Comparison of ENCODE assay signal across 18 mouse cellular contexts in the genomic region with DNA sequence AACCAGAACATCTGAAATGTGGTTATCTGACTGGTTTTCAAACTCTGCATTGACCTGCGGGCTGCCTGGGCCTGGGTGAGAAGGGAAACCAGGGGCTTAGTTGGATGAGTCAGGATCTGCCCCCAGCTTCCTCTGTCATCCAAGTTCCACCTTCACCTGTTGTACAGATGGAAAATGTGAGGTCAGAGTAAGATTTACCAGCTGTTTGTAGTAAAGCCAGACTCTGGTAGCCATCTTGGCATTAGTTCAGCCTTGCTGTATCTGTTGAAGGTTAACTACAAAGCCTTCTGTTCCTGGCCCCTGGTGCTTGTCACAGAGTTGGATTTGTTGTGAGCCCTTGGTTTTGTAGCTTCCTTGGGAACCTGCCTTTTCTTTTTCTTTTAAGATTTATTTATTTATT. TPM values are rescaled to one million over a fixed set of nuclear protein-coding genes. Genes with fewer than 3 reads are reported as not detected.
"Had no signal": no experiment of that assay in that cellular context is flagged by ENCODE, and none has a peak within 500 bp of the region (broad histone marks: within the 10 kb centered on the region; RNA-seq: fewer than 3 reads in every experiment).

No protein-coding gene starts in this region.

- H3K36me3 ChIP-seq: stomach, embryonic 15.5 days had no signal

- H3K9me3 ChIP-seq: lung, embryonic 15.5 days; megakaryocyte, embryonic 14.5 days; midbrain, embryonic 13.5 days; midbrain, embryonic 15.5 days; neural tube, embryonic 12.5 days; stomach, embryonic 15.5 days had no signal

- H3K9ac ChIP-seq: lung, embryonic 15.5 days; midbrain, embryonic 13.5 days; midbrain, embryonic 15.5 days; neural tube, embryonic 12.5 days; stomach, embryonic 15.5 days had no signal

- H3K4me3 ChIP-seq: lung, embryonic 15.5 days; megakaryocyte, embryonic 14.5 days; midbrain, embryonic 13.5 days; midbrain, embryonic 15.5 days; neural tube, embryonic 12.5 days; stomach, embryonic 15.5 days had no signal

- H3K27ac ChIP-seq: lung, embryonic 15.5 days; midbrain, embryonic 13.5 days; midbrain, embryonic 15.5 days; neural tube, embryonic 12.5 days; stomach, embryonic 15.5 days; stomach, postnatal 0 days had no signal

- DNase-seq: lung, postnatal 14 days; lung, postnatal 36 days; right cerebral cortex, postnatal 14 days; thymus, adult 2 months; thymus, postnatal 25 days; thymus, postnatal 4 days had no signal

- H3K27me3 ChIP-seq: lung, embryonic 15.5 days; megakaryocyte, embryonic 14.5 days; midbrain, embryonic 13.5 days; midbrain, embryonic 15.5 days; neural tube, embryonic 12.5 days; stomach, embryonic 15.5 days had no signal

- H3K4me1 ChIP-seq: midbrain, embryonic 15.5 days; stomach, embryonic 15.5 days had no signal

- ATAC-seq: lung, postnatal 0 days; midbrain, embryonic 13.5 days; midbrain, embryonic 15.5 days had no signal

- H3K4me2 ChIP-seq: lung, embryonic 15.5 days; midbrain, embryonic 11.5 days; midbrain, embryonic 13.5 days; midbrain, embryonic 15.5 days; neural tube, embryonic 12.5 days; stomach, embryonic 15.5 days had no signal

RNA-seq across cellular contexts. Expression of a gene that starts 57.7 kb away (rescaled TPM):
- total RNA-seq: megakaryocyte progenitor cell, adult 5-6 weeks; monocyte, adult 5-6 weeks had no signal
- polyA plus RNA-seq: macrophage had no signal
